30 mouse cellular contexts compared by ENCODE assay signal in genomic region chr5:66001232-66001631, GRCm38 (mm10). TPM values are rescaled to one million over a fixed set of nuclear protein-coding genes. Genes with fewer than 3 reads are reported as not detected.
DNase-seq lines count a peak whose midpoint lies in the region; ATAC-seq lines count a peak whose summit lies in the region.
"Had no signal": no experiment of that assay in that cellular context is flagged by ENCODE, and none has a peak within 500 bp of the region (broad histone marks: within the 10 kb centered on the region; RNA-seq: fewer than 3 reads in every experiment).

No protein-coding gene starts in this region.

- H3K27ac ChIP-seq in kidney, embryonic 14.5 days (ENCODE audit: low read depth, low read length) = peak overlapping the region; percentile 79; the same call in 1 of the 2 replicates
- peak overlapping the region; percentile 14; the same call in 1 of the 2 replicates for H3K27ac ChIP-seq in stomach, embryonic 16.5 days (ENCODE audit: low read length)
- H3K27ac ChIP-seq: forebrain, embryonic 13.5 days; heart, adult 2 months; heart, embryonic 15.5 days; hindbrain, embryonic 14.5 days; midbrain, embryonic 10.5 days; neural tube, embryonic 13.5 days had no signal

- WGBS in kidney, embryonic 14.5 days = 63% methylated on average over 5 of the region's 5 CpGs
- 77% methylated on average over 5 of the region's 5 CpGs for WGBS in stomach, embryonic 16.5 days

- H3K36me3 ChIP-seq in kidney, embryonic 14.5 days (ENCODE audit: control insufficient read depth, insufficient read depth, low read length) = no peaks in the 10 kb centered on the region
- H3K36me3 ChIP-seq in stomach, embryonic 16.5 days (ENCODE audit: control insufficient read depth, insufficient read depth, low read length) = no peaks in the 10 kb centered on the region
- H3K36me3 ChIP-seq: heart, embryonic 15.5 days; midbrain, embryonic 10.5 days; neural tube, embryonic 13.5 days had no signal

- DNase-seq in kidney, postnatal 36 days = no peak
- peak; percentile 17 for DNase-seq in testis, postnatal 14 days (ENCODE audit: low spot score)
- no peak for DNase-seq in testis, postnatal 10 days (ENCODE audit: low spot score)
- peak; percentile 82 for DNase-seq in fat pad, adult 2 months (ENCODE audit: extremely low read depth, low read depth, low spot score)
- DNase-seq in left cerebral cortex, adult 9 months (ENCODE audit: low spot score in 2 of 2) = no peak
- DNase-seq in frontal cortex, postnatal 10 days (ENCODE audit: low spot score in 2 of 2) = no peak
- DNase-seq: adrenal gland, postnatal 36 days; cerebellum, adult 9-11 months; gastrocnemius, postnatal 10 days; heart, adult 2 months; heart, postnatal 4 days; kidney, postnatal 25 days; liver; liver, postnatal 0 days; lung, postnatal 10 days; retina, postnatal 1 day; right cerebral cortex, postnatal 25 days had no signal

- H3K9ac ChIP-seq in kidney, embryonic 14.5 days (ENCODE audit: low read depth, low read length) = no peak overlapping the region
- H3K9ac ChIP-seq in stomach, embryonic 16.5 days (ENCODE audit: low read length) = no peak overlapping the region
- H3K9ac ChIP-seq: forebrain, embryonic 13.5 days; heart, embryonic 15.5 days; hindbrain, embryonic 14.5 days; liver, postnatal 0 days; neural tube, embryonic 13.5 days had no signal

- peaks cover 7% of the 10 kb centered on the region for H3K4me1 ChIP-seq in kidney, embryonic 14.5 days (ENCODE audit: control insufficient read depth, insufficient read depth, low read length)
- 0 out of 2 replicates have a peak, but pooled peaks cover 2% of the 10 kb centered on the region for H3K4me1 ChIP-seq in stomach, embryonic 16.5 days (ENCODE audit: control insufficient read depth, insufficient read depth, low read length)
- H3K4me1 ChIP-seq: forebrain, embryonic 13.5 days; neural tube, embryonic 13.5 days had no signal

- no peak overlapping the region for H3K4me3 ChIP-seq in kidney, embryonic 14.5 days (ENCODE audit: low read length)
- H3K4me3 ChIP-seq in stomach, embryonic 16.5 days (replicated peaks; ENCODE audit: low read length) = no peak overlapping the region
- H3K4me3 ChIP-seq: forebrain, embryonic 13.5 days; heart, adult 2 months; heart, embryonic 15.5 days; midbrain, embryonic 10.5 days; myocyte; neural tube, embryonic 13.5 days had no signal

- H3K9me3 ChIP-seq in kidney, embryonic 14.5 days (ENCODE audit: control insufficient read depth, low read length) = no peaks in the 10 kb centered on the region
- no peaks in the 10 kb centered on the region for H3K9me3 ChIP-seq in stomach, embryonic 16.5 days (replicated peaks; ENCODE audit: control insufficient read depth, low read length)
- H3K9me3 ChIP-seq: forebrain, embryonic 13.5 days; heart, embryonic 15.5 days; midbrain, embryonic 10.5 days; neural tube, embryonic 13.5 days had no signal

- no peak overlapping the region for H3K4me2 ChIP-seq in kidney, embryonic 14.5 days (replicated peaks; ENCODE audit: low read depth, low read length)
- H3K4me2 ChIP-seq in stomach, embryonic 16.5 days (ENCODE audit: low read depth, low read length) = no peak overlapping the region
- H3K4me2 ChIP-seq: forebrain, embryonic 13.5 days; heart, embryonic 15.5 days; hindbrain, embryonic 14.5 days; neural tube, embryonic 13.5 days had no signal

- ATAC-seq in kidney, embryonic 14.5 days (ENCODE audit: low FRiP score, low TSS enrichment) = no peak
- ATAC-seq in stomach, embryonic 16.5 days (ENCODE audit: insufficient read depth, low FRiP score) = no peak
- ATAC-seq: forebrain, embryonic 13.5 days; inflammation-experienced regulatory T-cells, adult 6 months; liver, postnatal 0 days; midbrain, embryonic 16.5 days; Patski had no signal

- H3K27me3 ChIP-seq in kidney, embryonic 14.5 days (ENCODE audit: control insufficient read depth, insufficient read depth, low read length) = no peaks in the 10 kb centered on the region
- H3K27me3 ChIP-seq in stomach, embryonic 16.5 days (ENCODE audit: control insufficient read depth, insufficient read depth, low read length) = no peaks in the 10 kb centered on the region
- H3K27me3 ChIP-seq: forebrain, embryonic 13.5 days; heart, embryonic 15.5 days; neural tube, embryonic 13.5 days; Patski had no signal

RNA-seq across cellular contexts. Expression of gene 9130230L23Rik, which starts 2.9 kb away (rescaled TPM):
- polyA plus RNA-seq in kidney, embryonic 14.5 days (2014; fragmentation: Nextera tagmentation; extraction: Ambion mirVana) = 0.38 and 0.40 TPM in 2 replicates
- 1.9 and 2.6 TPM in 2 replicates for polyA plus RNA-seq in stomach, embryonic 16.5 days (2015; fragmentation: Nextera tagmentation; extraction: Ambion mirVana)
- polyA plus RNA-seq: embryonic facial prominence, embryonic 11.5 days; forebrain, embryonic 13.5 days; frontal cortex, adult 2 months; hindbrain, embryonic 14.5 days; liver, postnatal 0 days; midbrain, embryonic 10.5 days; midbrain, embryonic 16.5 days; Patski had no signal

Comparison
In these comparisons a context has a peak if more than half of its experiments do, and no peak if none do; other contexts are left out.
1. DNase-seq: peak in testis, postnatal 14 days (single experiment) and fat pad, adult 2 months (single experiment); none in kidney, postnatal 36 days (0 of 2), testis, postnatal 10 days (single experiment), left cerebral cortex, adult 9 months (0 of 2) and frontal cortex, postnatal 10 days (0 of 2).